Mouse (Mus musculus): ENCODE measurements around the gene Cadm2. TPM values are rescaled to one million over a fixed set of nuclear protein-coding genes. Genes with fewer than 3 reads are reported as not detected.

Cadm2 gene
- polyA plus RNA-seq, 1 experiment: 1.6 TPM

GRCm38 (mm10) chr16:67106478-67107061 is 514.1 kb downstream of the Cadm2 start:
- Histone ChIP-seq H3K4me1 (ENCODE audit: control insufficient read depth, insufficient read depth, low read length) (no peaks in the 10 kb centered on the region), H3K4me3 (replicated peaks; ENCODE audit: extremely low read depth, low read depth, low read length) (no peak overlapping the region)
- WGBS: 55% methylated on average over 8 of the region's 8 CpGs
- no peak for DNase-seq
- TF ChIP-seq CTCF (IDR thresholded peaks at IDR 0.05; ENCODE audit: insufficient read depth, low read length) (no peak), POLR2A (IDR thresholded peaks at IDR 0.05; ENCODE audit: borderline replicate concordance, extremely low read depth, low read depth, low read length) (no peak)

GRCm38 (mm10) chr16:67096706-67097105 is 524.0 kb downstream of the Cadm2 start:
- no peak for TF ChIP-seq CTCF (IDR thresholded peaks at IDR 0.05; ENCODE audit: insufficient read depth, low read length)
- no peak for TF ChIP-seq POLR2A (IDR thresholded peaks at IDR 0.05; ENCODE audit: borderline replicate concordance, extremely low read depth, low read depth, low read length)
- no peak for DNase-seq
- WGBS: 56% methylated on average over 6 of the region's 6 CpGs
- Histone ChIP-seq H3K4me3 (replicated peaks; ENCODE audit: extremely low read depth, low read depth, low read length) (no peak overlapping the region), H3K4me1 (ENCODE audit: control insufficient read depth, insufficient read depth, low read length) (no peaks in the 10 kb centered on the region)

GRCm38 (mm10) chr16:67095916-67096315 is 524.8 kb downstream of the Cadm2 start:
- 66% methylated on average over 4 of the region's 4 CpGs for WGBS
- Histone ChIP-seq H3K4me1 (ENCODE audit: control insufficient read depth, insufficient read depth, low read length) (no peaks in the 10 kb centered on the region), H3K4me3 (replicated peaks; ENCODE audit: extremely low read depth, low read depth, low read length) (no peak overlapping the region)
- no peak for DNase-seq
- TF ChIP-seq CTCF (IDR thresholded peaks at IDR 0.05; ENCODE audit: insufficient read depth, low read length) (no peak), POLR2A (IDR thresholded peaks at IDR 0.05; ENCODE audit: borderline replicate concordance, extremely low read depth, low read depth, low read length) (no peak)

GRCm38 (mm10) chr16:67089747-67090146 is 531.0 kb downstream of the Cadm2 start:
- WGBS: 52% methylated on average over 3 of the region's 3 CpGs
- DNase-seq: no peak
- TF ChIP-seq CTCF (IDR thresholded peaks at IDR 0.05; ENCODE audit: insufficient read depth, low read length): no peak
- TF ChIP-seq POLR2A (IDR thresholded peaks at IDR 0.05; ENCODE audit: borderline replicate concordance, extremely low read depth, low read depth, low read length): no peak
- Histone ChIP-seq H3K4me3 (replicated peaks; ENCODE audit: extremely low read depth, low read depth, low read length) (no peak overlapping the region), H3K4me1 (ENCODE audit: control insufficient read depth, insufficient read depth, low read length) (no peaks in the 10 kb centered on the region)

- 78% methylated on average over 2 of the region's 2 CpGs for WGBS
- Histone ChIP-seq H3K4me1 (ENCODE audit: control insufficient read depth, insufficient read depth, low read length) (no peaks in the 10 kb centered on the region), H3K4me3 (replicated peaks; ENCODE audit: extremely low read depth, low read depth, low read length) (no peak overlapping the region)
- DNase-seq: no peak
- TF ChIP-seq POLR2A (IDR thresholded peaks at IDR 0.05; ENCODE audit: borderline replicate concordance, extremely low read depth, low read depth, low read length) (no peak), CTCF (IDR thresholded peaks at IDR 0.05; ENCODE audit: insufficient read depth, low read length) (no peak)
Measured at GRCm38 (mm10) chr16:67079318-67079717, 541.4 kb downstream of the Cadm2 start.

- no peak for DNase-seq
- Histone ChIP-seq H3K4me3 (replicated peaks; ENCODE audit: extremely low read depth, low read depth, low read length) (no peak overlapping the region), H3K4me1 (ENCODE audit: control insufficient read depth, insufficient read depth, low read length) (no peaks in the 10 kb centered on the region)
- TF ChIP-seq CTCF (IDR thresholded peaks at IDR 0.05; ENCODE audit: insufficient read depth, low read length): no peak
- no peak for TF ChIP-seq POLR2A (IDR thresholded peaks at IDR 0.05; ENCODE audit: borderline replicate concordance, extremely low read depth, low read depth, low read length)
- WGBS: 72% methylated on average over 7 of the region's 7 CpGs
Measured at GRCm38 (mm10) chr16:67076169-67076895, 544.4 kb downstream of the Cadm2 start.

- 31% methylated on average over 1 of the region's 1 CpGs for WGBS
- no peak for DNase-seq
- TF ChIP-seq CTCF (IDR thresholded peaks at IDR 0.05; ENCODE audit: insufficient read depth, low read length) (no peak), POLR2A (IDR thresholded peaks at IDR 0.05; ENCODE audit: borderline replicate concordance, extremely low read depth, low read depth, low read length) (no peak)
- Histone ChIP-seq H3K4me3 (replicated peaks; ENCODE audit: extremely low read depth, low read depth, low read length) (no peak overlapping the region), H3K4me1 (ENCODE audit: control insufficient read depth, insufficient read depth, low read length) (no peaks in the 10 kb centered on the region)
Measured at GRCm38 (mm10) chr16:67068461-67068860, 552.2 kb downstream of the Cadm2 start.

GRCm38 (mm10) chr16:67030918-67031317 is 589.8 kb downstream of the Cadm2 start:
- 89% methylated on average over 5 of the region's 5 CpGs for WGBS
- no peak for DNase-seq
- no peaks in the 10 kb centered on the region for H3K4me1 ChIP-seq (ENCODE audit: control insufficient read depth, insufficient read depth, low read length)
- no peak for TF ChIP-seq CTCF (IDR thresholded peaks at IDR 0.05; ENCODE audit: insufficient read depth, low read length)
- no peak for TF ChIP-seq POLR2A (IDR thresholded peaks at IDR 0.05; ENCODE audit: borderline replicate concordance, extremely low read depth, low read depth, low read length)
- H3K4me3 ChIP-seq (replicated peaks; ENCODE audit: extremely low read depth, low read depth, low read length): no peak overlapping the region

GRCm38 (mm10) chr16:67019856-67020255 is 600.9 kb downstream of the Cadm2 start:
- 77% methylated on average over 1 of the region's 1 CpGs for WGBS
- TF ChIP-seq POLR2A (IDR thresholded peaks at IDR 0.05; ENCODE audit: borderline replicate concordance, extremely low read depth, low read depth, low read length): no peak
- TF ChIP-seq CTCF (IDR thresholded peaks at IDR 0.05; ENCODE audit: insufficient read depth, low read length): no peak
- H3K4me1 ChIP-seq (ENCODE audit: control insufficient read depth, insufficient read depth, low read length): no peaks in the 10 kb centered on the region
- DNase-seq: no peak
- no peak overlapping the region for H3K4me3 ChIP-seq (replicated peaks; ENCODE audit: extremely low read depth, low read depth, low read length)

- TF ChIP-seq POLR2A (IDR thresholded peaks at IDR 0.05; ENCODE audit: borderline replicate concordance, extremely low read depth, low read depth, low read length): no peak
- no peak for TF ChIP-seq CTCF (IDR thresholded peaks at IDR 0.05; ENCODE audit: insufficient read depth, low read length)
- no peak for DNase-seq
- 75% methylated on average over 2 of the region's 2 CpGs for WGBS
- Histone ChIP-seq H3K4me3 (replicated peaks; ENCODE audit: extremely low read depth, low read depth, low read length) (no peak overlapping the region), H3K4me1 (ENCODE audit: control insufficient read depth, insufficient read depth, low read length) (no peaks in the 10 kb centered on the region)
Measured at GRCm38 (mm10) chr16:67017710-67018109, 603.0 kb downstream of the Cadm2 start.

Data from lung, adult 2 months (tissue).